Mouse (Mus musculus) spleen, postnatal 0 days (tissue): Measurements from ENCODE around the gene Kcnk6. TPM values are rescaled to one million over a fixed set of nuclear protein-coding genes. Genes with fewer than 3 reads are reported as not detected.

ENCODE experiments used
- polyA plus RNA-seq: library from polyadenylated mRNA; unstranded; fragments of >200 nt; fragmentation: Nextera tagmentation; extraction: Ambion mirVana; gene quantifications from 2 replicates; pipeline ENCODE4 v1.2.1, GENCODE M21; 2015

The Kcnk6 gene
- polyA plus RNA-seq: 1.5 and 1.7 TPM in 2 replicates

GRCm38 (mm10) chr7:29232247-29233013, at the start of gene Kcnk6:
TSS of gene Kcnk6 (minus strand) at chr7:29232515.

GRCm38 (mm10) chr7:29281201-29282073, 49.1 kb upstream of the Kcnk6 start, which contains the start of gene Spint2:
TSS of gene Spint2 (minus strand) at chr7:29281912.

GRCm38 (mm10) chr7:29248261-29248841, 16.0 kb upstream of the Kcnk6 start, which contains the start of gene 2200002D01Rik:
TSS of gene 2200002D01Rik (minus strand) at chr7:29248466.

GRCm38 (mm10) chr7:29238019-29238967, 6.0 kb upstream of the Kcnk6 start, which contains the start of gene Yif1b:
TSS of gene Yif1b (plus strand) at chr7:29238329.

GRCm38 (mm10) chr7:29213675-29214082, 18.6 kb downstream of the Kcnk6 start, which contains the start of gene Catsperg1:
TSS of gene Catsperg1 (minus strand) at chr7:29214035.

GRCm38 (mm10) chr7:29180077-29180853, 52.0 kb downstream of the Kcnk6 start, which contains the start of gene Psmd8:
TSS of gene Psmd8 (minus strand) at chr7:29180701.

Other genes with a start within 250 kb of the Kcnk6 start
- 0.17 and 0.24 TPM in 2 replicates for gene Ryr1, start 107.3 kb downstream of the Kcnk6 start, polyA plus RNA-seq
- gene Rasgrp4, start 97.7 kb downstream of the Kcnk6 start, polyA plus RNA-seq: 8.2 and 8.8 TPM in 2 replicates
- gene Fam98c, start 76.3 kb downstream of the Kcnk6 start, polyA plus RNA-seq: 16.5 and 20.1 TPM in 2 replicates
- 0.23 TPM in 2 replicates for gene Ggn, start 62.3 kb downstream of the Kcnk6 start, polyA plus RNA-seq
- 0.54 and 0.76 TPM in 2 replicates for gene Spred3, start 62.1 kb downstream of the Kcnk6 start, polyA plus RNA-seq
- 157 and 158 TPM in 2 replicates for gene Psmd8, start 51.8 kb downstream of the Kcnk6 start, polyA plus RNA-seq
- gene Catsperg1, start 18.5 kb downstream of the Kcnk6 start, polyA plus RNA-seq: 0.46 and 0.59 TPM in 2 replicates
- gene Yif1b, start 5.8 kb upstream of the Kcnk6 start, polyA plus RNA-seq: 47.2 and 53.1 TPM in 2 replicates
- gene 2200002D01Rik, start 16.0 kb upstream of the Kcnk6 start, polyA plus RNA-seq: 2.2 and 2.3 TPM in 2 replicates
- gene Spint2, start 49.4 kb upstream of the Kcnk6 start, polyA plus RNA-seq: 40.8 and 44.8 TPM in 2 replicates
- gene Ppp1r14a, start 56.8 kb upstream of the Kcnk6 start, polyA plus RNA-seq: 27.1 and 27.3 TPM in 2 replicates
- gene Dpf1, start 71.4 kb upstream of the Kcnk6 start, polyA plus RNA-seq: 0.81 and 1.8 TPM in 2 replicates